Mouse (Mus musculus): Measurements from ENCODE around the gene Qtrt1. TPM values are rescaled to one million over a fixed set of nuclear protein-coding genes. Genes with fewer than 3 reads are reported as not detected.

The Qtrt1 gene
- polyA plus RNA-seq, 1 experiment from 2014 or later = 73.1 TPM

DNA sequence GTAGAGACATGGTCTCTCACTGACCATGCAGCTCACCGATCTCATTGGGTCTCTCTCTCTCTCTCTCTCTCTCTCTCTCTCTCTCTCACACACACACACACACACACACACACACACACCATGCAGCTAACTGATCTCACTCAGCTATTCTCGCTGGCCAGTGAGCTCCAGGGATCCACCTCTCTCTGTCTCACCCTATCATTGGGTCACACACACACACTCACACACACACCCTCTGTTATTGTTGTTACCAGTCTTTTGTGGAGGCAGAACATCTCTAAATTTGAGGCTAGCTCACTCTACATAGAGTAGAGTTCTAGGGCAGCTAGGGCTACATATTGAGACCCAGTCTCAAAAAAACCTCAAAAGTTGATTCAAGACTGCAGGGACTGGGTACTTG is 14.9 kb downstream of the Qtrt1 start:
- Histone ChIP-seq H3K27ac (replicated peaks) (no peak overlapping the region), H3K4me3 (peak overlapping the region; percentile 92; the same call in 1 of the 2 replicates), H3K4me1 (peaks cover 20% of the 10 kb centered on the region), H3K36me3 (peaks cover 8% of the 10 kb centered on the region), H3K27me3 (ENCODE audit: low read depth, poor library complexity, severe bottlenecking) (no peaks in the 10 kb centered on the region), H3K9me3 (replicated peaks) (no peaks in the 10 kb centered on the region)
- no peak for DNase-seq (ENCODE audit: low spot score)
- WGBS = 78% methylated on average over 2 of the region's 2 CpGs

DNA sequence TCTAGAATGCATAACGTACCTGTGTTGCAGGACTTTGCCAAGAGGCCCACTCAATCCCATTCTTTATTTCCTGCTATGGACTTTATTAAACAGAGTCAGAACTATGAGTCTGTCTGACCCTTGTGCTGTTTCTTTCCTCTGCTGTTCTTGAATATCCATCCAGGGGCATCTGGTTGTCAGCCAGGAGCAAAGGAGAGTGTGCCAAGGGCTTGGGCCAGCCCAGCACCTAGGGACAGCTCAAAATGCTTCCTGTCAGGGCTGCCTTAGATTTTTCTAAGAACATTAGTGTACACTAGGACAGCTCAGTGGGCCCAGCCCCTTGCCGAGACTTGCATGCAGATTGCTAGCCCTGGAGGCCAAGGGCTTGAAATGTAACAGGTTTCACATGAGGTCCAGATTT is 16.1 kb downstream of the Qtrt1 start:
- Histone ChIP-seq H3K4me1 (peaks cover 20% of the 10 kb centered on the region), H3K36me3 (no peaks in the 10 kb centered on the region), H3K27me3 (ENCODE audit: low read depth, poor library complexity, severe bottlenecking) (no peaks in the 10 kb centered on the region), H3K27ac (replicated peaks) (no peak overlapping the region), H3K9me3 (replicated peaks) (no peaks in the 10 kb centered on the region), H3K4me3 (no peak overlapping the region)
- no peak for DNase-seq (ENCODE audit: low spot score)
- 91% methylated on average over 2 of the region's 2 CpGs for WGBS

DNA sequence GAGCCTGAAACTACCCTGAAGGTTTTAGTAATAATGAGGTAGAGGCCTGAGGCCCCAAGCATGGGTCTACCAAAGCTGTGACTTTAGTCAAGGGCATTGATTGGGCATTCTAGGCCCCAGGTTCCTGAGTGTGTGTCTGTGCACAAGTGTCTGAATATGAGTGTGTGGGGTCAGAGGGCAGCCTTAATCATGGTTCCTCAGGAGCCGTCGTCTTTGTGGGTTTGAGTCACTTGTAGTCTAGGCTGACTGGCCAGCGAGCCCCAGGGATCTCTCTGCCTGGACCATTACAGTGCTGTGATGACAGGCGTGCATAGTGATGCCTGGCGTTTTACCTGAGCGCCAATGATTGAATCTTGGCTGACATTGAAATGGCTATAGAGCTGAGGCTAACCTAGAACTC is 16.5 kb downstream of the Qtrt1 start:
- Histone ChIP-seq H3K4me1 (peaks cover 20% of the 10 kb centered on the region), H3K36me3 (no peaks in the 10 kb centered on the region), H3K27ac (replicated peaks) (no peak overlapping the region), H3K4me3 (no peak overlapping the region), H3K27me3 (ENCODE audit: low read depth, poor library complexity, severe bottlenecking) (no peaks in the 10 kb centered on the region), H3K9me3 (replicated peaks) (no peaks in the 10 kb centered on the region)
- DNase-seq (ENCODE audit: low spot score) = no peak
- WGBS = 92% methylated on average over 6 of the region's 6 CpGs

DNA sequence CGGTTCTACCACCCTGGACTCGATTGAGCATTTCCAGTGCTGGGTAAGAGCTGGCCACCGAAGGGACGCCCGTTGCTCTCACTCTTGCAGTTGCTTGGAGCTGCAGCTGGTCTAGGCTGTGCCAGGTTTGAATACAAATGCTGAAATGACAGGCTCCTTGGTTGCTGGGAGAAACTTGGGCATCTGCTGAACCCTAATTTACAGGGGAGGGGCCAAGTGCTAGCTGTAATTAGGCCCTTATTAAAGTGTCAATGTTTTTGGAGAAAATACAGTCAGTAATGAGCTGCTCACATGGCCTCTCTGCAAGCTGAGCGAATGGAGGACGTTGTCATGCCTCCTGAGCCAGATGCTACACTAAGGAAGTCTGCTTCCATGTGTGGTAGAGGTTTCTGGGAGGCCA is 19.1 kb downstream of the Qtrt1 start:
- Histone ChIP-seq H3K4me3 (no peak overlapping the region), H3K9me3 (replicated peaks) (no peaks in the 10 kb centered on the region), H3K36me3 (no peaks in the 10 kb centered on the region), H3K27me3 (ENCODE audit: low read depth, poor library complexity, severe bottlenecking) (no peaks in the 10 kb centered on the region), H3K4me1 (peaks cover 14% of the 10 kb centered on the region), H3K27ac (replicated peaks) (no peak overlapping the region)
- DNase-seq (ENCODE audit: low spot score) = no peak
- WGBS = 90% methylated on average over 7 of the region's 7 CpGs

DNA sequence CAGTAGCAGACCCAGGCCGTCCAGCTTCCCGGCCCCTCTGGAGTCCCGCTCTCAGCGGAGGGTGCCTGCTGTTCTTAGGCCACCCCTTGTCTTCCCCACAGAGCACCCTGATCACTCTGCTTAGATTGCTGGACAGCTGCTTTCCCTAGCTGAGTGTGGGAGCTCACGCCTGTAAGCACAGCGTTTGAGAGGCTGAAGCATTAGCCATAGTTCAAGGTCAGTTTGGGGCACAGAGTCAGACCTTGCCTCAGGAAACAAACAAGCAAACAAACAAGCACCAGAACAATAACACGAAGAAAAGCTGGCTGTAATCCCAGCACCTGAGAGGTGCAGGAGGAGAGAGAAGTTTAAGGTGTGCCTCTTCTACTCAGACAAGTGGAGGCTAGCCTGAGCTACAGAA is 20.4 kb downstream of the Qtrt1 start:
- Histone ChIP-seq H3K36me3 (no peaks in the 10 kb centered on the region), H3K27ac (replicated peaks) (no peak overlapping the region), H3K4me1 (peaks cover 4% of the 10 kb centered on the region; the same call in 1 of the 2 replicates), H3K27me3 (ENCODE audit: low read depth, poor library complexity, severe bottlenecking) (no peaks in the 10 kb centered on the region), H3K4me3 (no peak overlapping the region), H3K9me3 (replicated peaks) (no peaks in the 10 kb centered on the region)
- no peak for DNase-seq (ENCODE audit: low spot score)
- 90% methylated on average over 7 of the region's 7 CpGs for WGBS

DNA sequence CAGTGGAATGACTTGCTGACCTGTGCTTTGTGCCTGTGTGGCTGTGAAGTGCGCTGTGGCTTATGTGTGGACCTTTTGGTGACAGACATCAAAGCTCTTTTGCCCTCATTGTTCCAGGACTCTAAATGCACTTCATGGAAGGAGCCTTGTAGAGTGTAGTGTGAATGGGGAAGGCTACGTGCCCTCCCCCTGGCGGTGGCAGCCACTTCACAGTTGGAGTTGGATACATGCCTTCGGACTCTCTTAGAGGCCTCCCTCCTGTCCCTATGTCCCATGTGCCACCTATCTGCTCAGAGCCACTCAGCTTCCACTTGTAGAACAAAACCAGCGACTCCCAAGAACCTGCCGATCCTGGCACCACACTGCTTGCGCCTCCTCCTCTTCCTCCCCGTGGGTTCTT is 22.1 kb downstream of the Qtrt1 start:
- Histone ChIP-seq H3K9me3 (replicated peaks) (no peaks in the 10 kb centered on the region), H3K27ac (replicated peaks) (no peak overlapping the region), H3K27me3 (ENCODE audit: low read depth, poor library complexity, severe bottlenecking) (no peaks in the 10 kb centered on the region), H3K36me3 (no peaks in the 10 kb centered on the region), H3K4me1 (peaks cover 4% of the 10 kb centered on the region; the same call in 1 of the 2 replicates), H3K4me3 (no peak overlapping the region)
- WGBS = 94% methylated on average over 8 of the region's 8 CpGs
- no peak for DNase-seq (ENCODE audit: low spot score)

DNA sequence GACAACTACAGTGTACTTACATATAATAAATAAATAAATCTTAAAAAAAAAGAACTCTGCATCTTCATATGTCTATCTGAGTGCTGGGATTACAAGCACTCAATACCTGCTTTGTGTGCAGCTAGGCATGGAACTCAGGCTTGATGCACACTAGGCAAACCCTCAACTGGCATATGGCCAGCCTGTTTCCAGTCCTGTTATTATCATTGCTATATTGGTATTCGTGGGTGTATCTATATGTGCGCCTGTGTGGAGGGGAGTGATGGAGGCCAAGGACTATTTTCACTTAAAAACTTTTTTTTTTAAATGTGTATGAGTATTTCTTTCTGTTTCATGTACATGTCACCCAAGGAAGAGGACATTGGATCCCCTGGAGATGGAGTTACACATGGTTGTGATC is 22.8 kb downstream of the Qtrt1 start:
- 89% methylated on average over 2 of the region's 2 CpGs for WGBS
- Histone ChIP-seq H3K27ac (replicated peaks) (no peak overlapping the region), H3K36me3 (no peaks in the 10 kb centered on the region), H3K4me3 (no peak overlapping the region), H3K9me3 (replicated peaks) (no peaks in the 10 kb centered on the region), H3K4me1 (peaks cover 4% of the 10 kb centered on the region; the same call in 1 of the 2 replicates), H3K27me3 (ENCODE audit: low read depth, poor library complexity, severe bottlenecking) (no peaks in the 10 kb centered on the region)
- DNase-seq (ENCODE audit: low spot score) = no peak

DNA sequence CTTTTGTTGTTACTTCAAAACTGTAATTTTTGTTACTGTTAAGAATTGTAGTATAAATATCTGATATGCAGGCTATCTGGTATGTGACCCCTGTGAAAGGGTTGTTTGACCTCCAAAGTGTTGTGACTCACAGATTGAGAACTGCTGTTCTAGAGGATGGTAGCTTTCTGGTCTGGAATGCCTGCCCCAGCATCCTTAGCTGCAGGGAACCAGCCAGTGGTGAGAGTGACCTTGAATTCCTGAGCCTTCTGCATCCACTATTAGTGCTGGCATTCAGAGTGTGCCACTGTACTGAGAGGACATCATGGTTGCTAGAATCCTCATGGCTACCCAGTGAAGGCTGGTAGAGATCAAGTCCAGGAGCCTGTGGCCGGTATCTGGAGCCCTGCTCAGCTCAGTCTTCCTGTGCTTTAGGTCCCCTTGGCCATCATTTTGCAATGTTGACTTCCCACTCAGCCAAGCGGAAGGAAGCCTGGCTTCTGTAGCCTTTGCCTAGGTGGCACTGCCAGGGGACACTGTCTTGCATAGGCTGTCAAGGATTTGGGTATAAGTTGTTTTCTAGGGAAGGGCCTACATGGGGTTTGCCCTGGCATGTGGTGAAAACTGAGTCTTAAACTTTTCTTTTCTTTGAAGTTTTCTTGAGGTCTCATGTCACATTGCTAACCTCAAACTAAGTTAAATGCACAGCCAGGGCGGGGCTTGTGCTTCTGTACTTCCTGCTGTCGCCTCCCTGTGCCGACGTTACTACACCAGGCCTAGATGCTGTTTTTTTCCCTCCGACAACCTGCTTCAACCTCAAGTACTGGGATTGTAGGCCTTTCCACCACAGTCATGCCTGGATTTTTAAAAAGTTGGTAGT is 24.4 kb downstream of the Qtrt1 start:
- 93% methylated on average over 7 of the region's 7 CpGs for WGBS

DNA sequence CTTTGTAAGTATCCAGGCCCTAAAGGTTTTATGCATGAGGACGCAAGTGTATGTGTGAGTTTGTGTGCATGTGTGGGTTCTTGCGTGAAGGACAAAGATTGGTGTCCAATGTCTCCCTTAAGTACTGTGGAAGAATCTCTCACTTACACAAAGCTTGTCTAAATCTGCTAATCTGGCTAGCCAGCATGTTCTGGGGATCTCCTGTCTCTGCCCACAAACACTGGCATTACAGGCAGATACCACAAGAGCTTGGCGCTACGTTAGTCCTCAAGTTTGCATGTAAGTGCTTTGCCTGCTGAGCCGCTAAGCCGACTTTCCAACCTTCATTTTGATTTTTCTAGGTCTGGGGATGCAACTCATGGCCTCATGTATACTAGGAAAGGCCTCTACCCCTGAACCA is 25.9 kb downstream of the Qtrt1 start:
- H3K9me3 ChIP-seq (replicated peaks) = no peaks in the 10 kb centered on the region
- no peak overlapping the region for H3K27ac ChIP-seq (replicated peaks)
- no peak overlapping the region for H3K4me3 ChIP-seq
- peaks cover 4% of the 10 kb centered on the region; the same call in 1 of the 2 replicates for H3K4me1 ChIP-seq
- WGBS = 91% methylated on average over 6 of the region's 6 CpGs
- no peak for DNase-seq (ENCODE audit: low spot score)
- H3K27me3 ChIP-seq (ENCODE audit: low read depth, poor library complexity, severe bottlenecking) = no peaks in the 10 kb centered on the region
- no peaks in the 10 kb centered on the region for H3K36me3 ChIP-seq

More for the DNA sequence above, 24.4 kb downstream of the Qtrt1 start:
- DNase-seq (ENCODE audit: low spot score) = no peak
- Histone ChIP-seq H3K4me1 (peaks cover 4% of the 10 kb centered on the region; the same call in 1 of the 2 replicates), H3K36me3 (no peaks in the 10 kb centered on the region), H3K9me3 (replicated peaks) (no peaks in the 10 kb centered on the region), H3K4me3 (no peak overlapping the region), H3K27ac (replicated peaks) (no peak overlapping the region), H3K27me3 (ENCODE audit: low read depth, poor library complexity, severe bottlenecking) (no peaks in the 10 kb centered on the region)

DNA sequence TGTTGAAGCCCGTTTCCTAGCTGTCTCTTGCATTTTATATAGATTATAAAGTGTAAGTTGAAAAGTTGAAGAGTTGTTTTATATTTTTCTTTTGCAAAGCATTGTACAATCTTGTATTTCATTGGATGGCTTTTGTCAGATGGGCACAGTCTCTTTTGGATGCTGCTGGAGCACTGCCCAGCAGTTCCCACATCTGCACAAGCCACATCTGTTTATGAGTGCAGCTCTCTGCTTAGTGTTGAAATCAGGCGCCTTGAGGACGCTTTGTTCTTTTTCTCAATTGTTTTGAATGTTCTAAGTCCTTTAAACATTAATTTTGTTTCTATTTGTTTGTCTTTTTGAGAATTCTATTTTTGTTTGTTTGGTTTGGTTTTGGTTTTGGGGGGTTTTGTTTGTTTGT is 26.6 kb downstream of the Qtrt1 start:
- Histone ChIP-seq H3K9me3 (replicated peaks) (no peaks in the 10 kb centered on the region), H3K27ac (replicated peaks) (no peak overlapping the region), H3K36me3 (no peaks in the 10 kb centered on the region), H3K4me3 (no peak overlapping the region), H3K27me3 (ENCODE audit: low read depth, poor library complexity, severe bottlenecking) (no peaks in the 10 kb centered on the region), H3K4me1 (peaks cover 4% of the 10 kb centered on the region; the same call in 1 of the 2 replicates)
- 78% methylated on average over 3 of the region's 3 CpGs for WGBS
- no peak for DNase-seq (ENCODE audit: low spot score)

DNA sequence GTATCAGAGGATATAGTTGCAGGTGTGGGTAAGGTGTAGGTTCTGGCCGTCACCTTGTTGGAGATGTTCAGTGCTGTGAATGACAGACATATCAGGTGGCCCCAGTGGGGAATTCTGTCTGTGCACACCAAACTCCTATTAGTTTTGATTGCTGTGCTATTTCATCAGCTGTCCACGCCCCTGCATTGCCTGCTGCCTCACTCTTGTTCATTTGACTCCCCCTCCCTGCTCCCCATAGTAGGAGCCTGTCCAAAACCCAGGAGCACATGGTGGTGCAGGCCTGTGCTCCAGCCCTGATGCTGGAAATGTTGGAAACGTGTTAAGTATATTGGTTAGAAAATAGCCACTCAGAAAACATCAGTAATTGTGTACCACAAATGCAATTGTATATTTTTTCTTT is 27.8 kb downstream of the Qtrt1 start:
- H3K9me3 ChIP-seq (replicated peaks) = no peaks in the 10 kb centered on the region
- 88% methylated on average over 3 of the region's 3 CpGs for WGBS
- no peak overlapping the region for H3K4me3 ChIP-seq
- H3K27me3 ChIP-seq (ENCODE audit: low read depth, poor library complexity, severe bottlenecking) = no peaks in the 10 kb centered on the region
- DNase-seq (ENCODE audit: low spot score) = no peak
- no peak overlapping the region for H3K27ac ChIP-seq (replicated peaks)
- no peaks in the 10 kb centered on the region for H3K4me1 ChIP-seq
- H3K36me3 ChIP-seq = no peaks in the 10 kb centered on the region

DNA sequence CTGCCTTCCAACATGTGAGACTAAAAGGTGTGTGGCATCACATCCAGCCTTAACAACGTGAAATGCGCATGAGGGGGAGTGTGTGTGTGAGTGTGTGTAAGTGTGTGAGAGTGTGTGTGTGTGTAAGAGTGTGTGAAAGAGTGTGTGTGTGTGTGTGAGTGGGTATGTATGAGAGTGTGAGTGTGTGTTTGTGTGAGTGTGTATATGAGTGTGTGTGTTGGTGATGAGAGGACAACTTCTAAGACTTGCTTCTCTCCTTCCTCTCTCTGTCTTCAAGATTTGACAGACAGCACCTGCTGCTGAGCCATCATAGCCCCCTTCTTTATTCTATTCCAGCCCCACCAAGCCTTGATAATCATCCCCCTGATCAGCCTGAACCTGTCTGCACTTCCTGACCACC is 28.3 kb downstream of the Qtrt1 start:
- Histone ChIP-seq H3K27ac (replicated peaks) (no peak overlapping the region), H3K27me3 (ENCODE audit: low read depth, poor library complexity, severe bottlenecking) (no peaks in the 10 kb centered on the region), H3K36me3 (peaks cover 3% of the 10 kb centered on the region; the same call in 1 of the 2 replicates), H3K4me1 (no peaks in the 10 kb centered on the region), H3K4me3 (no peak overlapping the region), H3K9me3 (replicated peaks) (no peaks in the 10 kb centered on the region)
- DNase-seq (ENCODE audit: low spot score) = no peak
- 96% methylated on average over 2 of the region's 2 CpGs for WGBS

DNA sequence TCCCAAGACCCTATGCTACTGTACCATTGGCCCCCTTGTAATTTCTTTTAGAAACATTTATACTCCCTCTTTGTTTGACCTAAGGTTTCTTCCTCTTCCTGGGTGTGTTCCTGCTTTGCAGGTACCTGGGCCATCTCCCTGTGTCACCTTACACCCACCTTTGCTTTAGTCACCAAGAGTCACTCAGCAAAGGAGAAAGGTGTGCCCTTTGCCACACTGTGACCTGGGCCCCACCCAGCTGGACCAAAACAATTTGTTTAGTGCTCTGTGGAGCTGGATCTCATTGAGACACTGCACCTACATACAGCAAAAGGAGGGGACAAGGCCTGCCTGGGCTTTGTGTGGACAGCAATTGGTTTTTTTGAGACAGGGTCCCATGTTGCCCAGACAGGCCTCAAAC is 28.8 kb downstream of the Qtrt1 start:
- Histone ChIP-seq H3K4me3 (no peak overlapping the region), H3K27me3 (ENCODE audit: low read depth, poor library complexity, severe bottlenecking) (no peaks in the 10 kb centered on the region), H3K36me3 (peaks cover 8% of the 10 kb centered on the region), H3K4me1 (no peaks in the 10 kb centered on the region), H3K27ac (replicated peaks) (no peak overlapping the region), H3K9me3 (replicated peaks) (no peaks in the 10 kb centered on the region)
- no peak for DNase-seq (ENCODE audit: low spot score)
